Mouse (Mus musculus): ENCODE results near the gene Acsl6. TPM values are rescaled to one million over a fixed set of nuclear protein-coding genes. Genes with fewer than 3 reads are reported as not detected.

The Acsl6 gene
- polyA plus RNA-seq, 1 experiment, result not detected

DNA sequence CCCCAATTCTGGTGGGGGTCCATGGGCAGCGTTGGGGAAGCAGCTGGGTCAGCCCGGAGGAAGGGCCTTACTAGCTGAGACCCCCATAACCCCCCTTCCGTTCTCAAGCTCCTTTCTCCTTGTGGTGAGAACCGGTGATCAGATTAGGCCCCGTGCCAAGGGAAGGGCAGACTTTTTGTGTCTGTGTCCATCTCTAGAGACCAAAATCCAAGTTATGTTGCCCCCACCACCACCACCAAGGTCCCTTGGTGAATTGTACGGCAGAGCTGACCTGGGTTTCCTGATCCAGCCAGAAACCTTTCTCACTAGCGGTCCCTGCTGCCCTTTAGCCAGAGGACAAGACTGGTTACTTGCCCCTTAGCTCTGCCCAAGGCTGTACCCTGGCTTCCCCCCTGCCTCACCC lies 874 bp downstream of the Acsl6 start:
- H3K27me3 ChIP-seq (replicated peaks), result peaks cover 76% of the 10 kb centered on the region

DNA sequence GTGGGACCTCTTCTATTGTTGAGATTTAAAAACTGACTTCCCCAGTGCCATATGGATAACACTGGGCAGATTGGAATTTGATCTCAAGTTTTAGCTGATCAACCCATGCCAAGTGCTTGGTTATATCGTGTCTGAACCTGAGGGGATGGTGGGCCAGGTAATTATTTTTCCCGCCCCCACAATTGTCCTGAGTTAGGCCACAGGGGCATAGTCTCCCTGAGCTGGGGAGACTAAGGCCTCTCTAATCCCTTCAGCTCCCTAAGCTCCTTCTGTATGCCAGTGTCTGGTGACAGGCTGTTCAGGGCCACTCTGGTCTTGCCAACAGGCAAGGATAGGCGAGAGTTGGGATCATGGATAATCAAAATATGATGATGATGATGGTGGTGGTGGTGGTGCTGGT lies 1.7 kb downstream of the Acsl6 start:
- peaks cover 11% of the 10 kb centered on the region for H3K4me1 ChIP-seq
- peaks cover 80% of the 10 kb centered on the region for H3K27me3 ChIP-seq (replicated peaks)
- TF ChIP-seq FLI1 (IDR thresholded peaks at IDR 0.05; ENCODE audit: low read length), result no peak
- TF ChIP-seq GATA1 (IDR thresholded peaks at IDR 0.05; ENCODE audit: borderline replicate concordance, low read length), result no peak

More for the DNA sequence above, 874 bp downstream of the Acsl6 start:
- Histone ChIP-seq H3K4me1 (peaks cover 11% of the 10 kb centered on the region), H3K36me3 (replicated peaks; ENCODE audit: low read length) (no peaks in the 10 kb centered on the region), H3K9me3 (peaks cover 9% of the 10 kb centered on the region), H3K4me3 (replicated peaks) (no peak overlapping the region)
- TF ChIP-seq GATA1 (IDR thresholded peaks at IDR 0.05; ENCODE audit: borderline replicate concordance, low read length) (no peak), FLI1 (IDR thresholded peaks at IDR 0.05; ENCODE audit: low read length) (no peak)

GRCm38 (mm10) chr11:54307139-54307816 lies 3.7 kb downstream of the Acsl6 start:
- peaks cover 11% of the 10 kb centered on the region for H3K4me1 ChIP-seq
- H3K4me3 ChIP-seq (replicated peaks), result no peak overlapping the region
- H3K9me3 ChIP-seq, result no peaks in the 10 kb centered on the region
- H3K27me3 ChIP-seq (replicated peaks), result peaks cover 87% of the 10 kb centered on the region
- H3K36me3 ChIP-seq (replicated peaks; ENCODE audit: low read length), result no peaks in the 10 kb centered on the region
- TF ChIP-seq GATA1 (IDR thresholded peaks at IDR 0.05; ENCODE audit: borderline replicate concordance, low read length) (no peak), FLI1 (IDR thresholded peaks at IDR 0.05; ENCODE audit: low read length) (no peak)

More for the DNA sequence above, 1.7 kb downstream of the Acsl6 start:
- no peak overlapping the region for H3K4me3 ChIP-seq (replicated peaks)
- H3K36me3 ChIP-seq (replicated peaks; ENCODE audit: low read length), result no peaks in the 10 kb centered on the region
- H3K9me3 ChIP-seq, result 0 out of 2 replicates have a peak, but pooled peaks cover under 1% of the 10 kb centered on the region

DNA sequence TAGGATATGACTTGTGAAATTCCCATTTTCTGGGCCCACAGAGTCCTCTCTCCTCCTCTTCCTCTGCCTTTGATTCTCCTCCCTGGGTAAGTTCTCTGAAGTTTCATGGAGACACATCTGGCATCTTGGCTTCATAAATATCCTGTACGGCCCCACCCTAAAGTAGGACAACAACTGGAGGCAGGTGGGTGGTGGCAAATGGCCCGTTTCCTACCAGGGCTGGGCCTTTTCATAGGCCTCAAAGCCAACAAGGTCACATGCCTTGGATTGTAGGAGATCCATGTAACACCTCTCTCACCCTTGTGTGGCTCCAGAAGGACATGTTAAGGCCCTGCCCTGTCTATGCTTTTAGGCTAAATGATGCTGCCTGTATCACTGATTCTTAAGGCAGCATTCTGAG lies 7.0 kb downstream of the Acsl6 start:
- H3K27me3 ChIP-seq (replicated peaks), result peaks cover 79% of the 10 kb centered on the region
- no peak for TF ChIP-seq FLI1 (IDR thresholded peaks at IDR 0.05; ENCODE audit: low read length)
- no peak for TF ChIP-seq GATA1 (IDR thresholded peaks at IDR 0.05; ENCODE audit: borderline replicate concordance, low read length)
- H3K4me1 ChIP-seq, result peaks cover 6% of the 10 kb centered on the region; the same call in 1 of the 2 replicates
- H3K36me3 ChIP-seq (replicated peaks; ENCODE audit: low read length), result no peaks in the 10 kb centered on the region
- H3K4me3 ChIP-seq (replicated peaks), result no peak overlapping the region
- H3K9me3 ChIP-seq, result no peaks in the 10 kb centered on the region

- TF ChIP-seq FLI1 (IDR thresholded peaks at IDR 0.05; ENCODE audit: low read length) (no peak), GATA1 (IDR thresholded peaks at IDR 0.05; ENCODE audit: borderline replicate concordance, low read length) (no peak)
- peaks cover 9% of the 10 kb centered on the region for H3K4me1 ChIP-seq
- H3K9me3 ChIP-seq, result no peaks in the 10 kb centered on the region
- peaks cover 79% of the 10 kb centered on the region for H3K27me3 ChIP-seq (replicated peaks)
- no peak overlapping the region for H3K4me3 ChIP-seq (replicated peaks)
- H3K36me3 ChIP-seq (replicated peaks; ENCODE audit: low read length), result no peaks in the 10 kb centered on the region
Measured at GRCm38 (mm10) chr11:54312021-54312420, 8.4 kb downstream of the Acsl6 start.

GRCm38 (mm10) chr11:54312603-54313002 lies 9.0 kb downstream of the Acsl6 start:
- no peaks in the 10 kb centered on the region for H3K9me3 ChIP-seq
- peaks cover 15% of the 10 kb centered on the region for H3K4me1 ChIP-seq
- no peaks in the 10 kb centered on the region for H3K36me3 ChIP-seq (replicated peaks; ENCODE audit: low read length)
- H3K27me3 ChIP-seq (replicated peaks), result peaks cover 79% of the 10 kb centered on the region
- TF ChIP-seq FLI1 (IDR thresholded peaks at IDR 0.05; ENCODE audit: low read length) (no peak), GATA1 (IDR thresholded peaks at IDR 0.05; ENCODE audit: borderline replicate concordance, low read length) (no peak)
- H3K4me3 ChIP-seq (replicated peaks), result no peak overlapping the region

DNA sequence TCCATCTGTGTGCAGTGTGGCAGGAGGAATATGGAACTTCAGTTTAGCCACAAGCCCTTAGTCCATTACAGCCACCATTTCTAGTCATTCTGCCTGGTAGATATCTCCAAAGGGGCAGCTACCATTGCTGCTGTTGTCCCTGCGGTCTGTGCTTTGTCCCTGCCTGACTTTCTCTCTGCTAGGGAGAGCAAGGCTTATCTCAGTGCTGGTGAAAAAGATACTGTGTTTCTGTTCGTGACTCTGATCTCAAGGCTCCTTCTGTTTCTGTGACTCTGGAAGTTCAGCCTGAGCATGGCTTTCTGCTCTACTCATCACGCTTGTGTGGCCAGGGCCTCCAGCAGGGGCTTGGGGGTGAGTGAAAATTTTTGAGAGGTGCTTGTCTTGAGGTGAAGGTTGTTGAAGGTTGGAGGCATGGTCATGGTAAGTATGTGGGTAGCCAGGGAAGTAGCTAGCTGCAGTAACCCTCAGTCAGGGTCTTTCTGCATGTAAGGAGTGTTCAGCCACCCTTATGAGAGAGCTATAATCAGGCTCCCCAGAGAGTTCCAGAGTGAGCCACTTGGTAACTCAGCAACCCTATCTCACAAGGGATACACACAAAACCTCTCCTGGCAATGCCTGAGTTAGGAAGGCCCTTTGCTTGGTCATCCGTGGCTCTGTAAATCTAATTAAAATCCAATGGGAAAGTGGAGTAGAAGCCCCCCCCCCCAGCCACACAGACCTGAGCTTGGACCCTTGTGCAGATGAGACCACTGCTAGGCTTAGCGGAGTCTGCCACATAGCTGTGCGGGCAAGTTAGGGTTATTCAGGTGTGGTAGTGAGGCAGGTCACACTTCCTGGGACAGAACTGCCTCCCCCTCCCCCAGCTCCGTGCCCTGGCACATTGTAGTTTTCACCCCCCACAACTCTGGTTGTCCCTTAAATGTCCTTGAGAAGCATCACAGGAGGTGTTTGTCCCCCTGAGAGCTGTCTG lies 10.1 kb downstream of the Acsl6 start:
- peaks cover 78% of the 10 kb centered on the region for H3K27me3 ChIP-seq (replicated peaks)
- H3K4me3 ChIP-seq (replicated peaks), result peak overlapping the region; percentile 5
- H3K4me1 ChIP-seq, result peaks cover 15% of the 10 kb centered on the region
- no peaks in the 10 kb centered on the region for H3K9me3 ChIP-seq
- TF ChIP-seq GATA1 (IDR thresholded peaks at IDR 0.05; ENCODE audit: borderline replicate concordance, low read length) (no peak), FLI1 (IDR thresholded peaks at IDR 0.05; ENCODE audit: low read length) (no peak)
- no peaks in the 10 kb centered on the region for H3K36me3 ChIP-seq (replicated peaks; ENCODE audit: low read length)

DNA sequence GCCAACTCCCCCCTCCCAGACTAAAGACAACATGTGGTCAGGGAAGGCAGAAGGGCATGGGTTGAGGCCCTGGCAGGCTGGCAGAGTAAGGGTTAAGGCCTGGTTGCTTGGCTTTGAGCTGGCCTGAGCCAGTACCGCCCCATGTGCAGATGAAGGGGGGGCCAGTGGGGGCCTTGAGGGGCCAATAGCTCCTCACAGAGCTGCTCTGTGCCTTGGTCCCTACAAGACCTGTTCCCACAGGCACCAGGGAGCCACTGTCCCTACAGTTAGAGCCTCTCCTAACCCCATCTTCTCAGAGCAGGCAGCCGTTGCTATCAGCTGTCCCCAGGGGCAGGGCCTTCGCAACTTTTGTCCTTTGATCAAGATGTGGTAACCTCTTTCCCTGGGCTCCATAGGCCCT lies 11.1 kb downstream of the Acsl6 start:
- no peaks in the 10 kb centered on the region for H3K36me3 ChIP-seq (replicated peaks; ENCODE audit: low read length)
- TF ChIP-seq FLI1 (IDR thresholded peaks at IDR 0.05; ENCODE audit: low read length) (no peak), GATA1 (IDR thresholded peaks at IDR 0.05; ENCODE audit: borderline replicate concordance, low read length) (no peak)
- H3K9me3 ChIP-seq, result no peaks in the 10 kb centered on the region
- peaks cover 15% of the 10 kb centered on the region for H3K4me1 ChIP-seq
- peaks cover 78% of the 10 kb centered on the region for H3K27me3 ChIP-seq (replicated peaks)
- H3K4me3 ChIP-seq (replicated peaks), result no peak overlapping the region

DNA sequence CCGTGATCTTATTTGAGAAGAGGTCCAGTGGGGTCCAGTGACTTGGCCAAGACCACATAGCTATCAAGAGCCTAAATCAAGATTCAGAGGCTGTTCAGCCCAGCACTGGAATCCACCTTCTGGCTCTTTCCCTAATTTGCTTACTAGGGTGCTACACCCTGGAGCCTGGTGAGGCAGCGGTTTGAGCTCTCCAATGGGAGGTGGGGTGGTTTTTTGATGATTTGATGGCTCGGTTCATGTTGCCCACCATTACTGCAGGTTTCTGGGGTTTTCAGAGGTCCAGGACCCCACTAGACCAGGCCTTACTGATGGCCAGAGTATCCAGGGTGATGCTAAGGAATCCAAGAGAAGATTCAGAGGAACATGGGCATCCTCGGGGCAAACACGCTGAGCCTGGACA lies 11.7 kb downstream of the Acsl6 start:
- Histone ChIP-seq H3K9me3 (no peaks in the 10 kb centered on the region), H3K4me3 (replicated peaks) (no peak overlapping the region), H3K4me1 (peaks cover 15% of the 10 kb centered on the region), H3K36me3 (replicated peaks; ENCODE audit: low read length) (no peaks in the 10 kb centered on the region), H3K27me3 (replicated peaks) (peaks cover 77% of the 10 kb centered on the region)
- no peak for TF ChIP-seq FLI1 (IDR thresholded peaks at IDR 0.05; ENCODE audit: low read length)
- TF ChIP-seq GATA1 (IDR thresholded peaks at IDR 0.05; ENCODE audit: borderline replicate concordance, low read length), result no peak

- peaks cover 18% of the 10 kb centered on the region for H3K4me1 ChIP-seq
- H3K27me3 ChIP-seq (replicated peaks), result peaks cover 74% of the 10 kb centered on the region
- TF ChIP-seq FLI1 (IDR thresholded peaks at IDR 0.05; ENCODE audit: low read length) (no peak), GATA1 (IDR thresholded peaks at IDR 0.05; ENCODE audit: borderline replicate concordance, low read length) (no peak)
- H3K9me3 ChIP-seq, result no peaks in the 10 kb centered on the region
- no peaks in the 10 kb centered on the region for H3K36me3 ChIP-seq (replicated peaks; ENCODE audit: low read length)
- peak overlapping the region; percentile 59 for H3K4me3 ChIP-seq (replicated peaks)
Measured at GRCm38 (mm10) chr11:54317361-54317760, 13.8 kb downstream of the Acsl6 start.

All from megakaryocyte, embryonic 14.5 days (primary cell).